Mouse (Mus musculus) Patski (cell line): ENCODE measurements around the gene Gm21988. TPM values are rescaled to one million over a fixed set of nuclear protein-coding genes. Genes with fewer than 3 reads are reported as not detected.

Experiments
- ATAC-seq: fragments of 100-300 bp; one replicate; pipeline ENCODE4 v1.8.0; 2021
- CTCF ChIA-PET: fragments of 350-600 bp; sonication (Branson Sonifier 250); formaldehyde crosslinking; loops from one replicate; lab custom pipeline; 2022; ENCODE audit warnings: inconsistent platforms; lab: Charles Lee
- POLR2A ChIA-PET: fragments of 350-600 bp; sonication (Branson Sonifier 250); formaldehyde crosslinking; loops from one replicate; lab custom pipeline; 2022; ENCODE audit warnings: antibody characterized with exemption, inconsistent platforms; lab: Charles Lee
- DNase-seq: peaks from one replicate; pipeline ENCODE4 v3.0.0-alpha.2; 2011; ENCODE audit warnings: low read depth, low spot score
- H3K27me3 ChIP-seq: fragments of 371-371 bp; one replicate; pipeline ENCODE4 v1.5.1; 2021
- CTCF ChIP-seq: fragments of 100-300 bp; IDR thresholded peaks from one replicate; pipeline ENCODE4 v1.5.1; 2021
- in situ Hi-C: fragments of 300-500 bp; cut with MboI; formaldehyde crosslinking; loops from 3 replicates; pipeline ENCODE4 v1.11.1; 2018; ENCODE audit warnings: low pct_unique_long_range_greater_than_20kb, mixed read lengths
- polyA plus RNA-seq: library from polyadenylated mRNA; unstranded; gene quantifications from one replicate; pipeline ENCODE4 v1.2.3, GENCODE M21; 2021

Gm21988 gene
- polyA plus RNA-seq, 1 experiment from 2014 or later: 4.3 TPM

DNA sequence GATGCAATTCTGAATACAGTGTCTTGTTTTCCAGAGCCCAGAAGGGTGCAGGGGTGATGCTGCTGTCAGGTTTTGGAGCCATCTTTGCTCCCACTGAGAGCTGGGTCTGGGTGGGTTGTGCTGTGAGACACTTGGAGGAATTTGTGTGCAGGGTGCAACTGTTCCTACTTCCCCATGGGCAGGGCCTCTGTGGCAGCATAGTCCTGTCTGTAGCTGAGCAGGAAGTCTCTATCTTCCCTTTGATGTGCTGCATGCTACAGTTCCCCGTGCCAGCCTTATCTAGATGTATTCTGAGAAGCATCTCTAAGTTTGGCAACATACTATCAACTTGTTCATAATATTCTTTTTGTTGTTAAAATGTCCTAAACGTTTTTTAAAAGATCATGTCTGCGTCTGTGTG, 25.6 kb upstream of the Gm21988 start:
- TF ChIP-seq CTCF: no peak
- DNase-seq (no peak), ATAC-seq (no peak)
- H3K27me3 ChIP-seq: peaks cover 38% of the 10 kb centered on the region
- CTCF ChIA-PET: no interaction called here
- POLR2A ChIA-PET: no interaction called here
- in situ Hi-C loops: no loop called here

DNA sequence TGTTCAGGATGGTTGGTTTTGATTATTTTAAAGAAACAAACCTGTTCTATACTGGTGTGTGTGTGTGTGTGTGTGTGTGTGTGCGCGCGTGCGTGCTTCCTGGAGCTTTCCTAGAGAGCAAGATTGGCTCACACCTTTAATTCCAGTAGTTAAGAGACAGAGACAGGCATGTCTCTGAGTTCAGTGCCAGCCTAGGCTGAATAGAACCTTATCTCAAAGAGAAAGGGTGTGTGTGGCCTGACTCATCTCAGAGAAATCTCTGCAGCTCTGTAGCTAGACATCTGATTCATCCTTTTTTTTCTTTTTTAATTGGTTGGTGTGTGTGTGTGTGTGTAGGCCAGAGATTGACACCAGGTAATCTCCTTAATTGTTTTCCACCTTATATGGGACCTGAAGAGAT, 19.4 kb upstream of the Gm21988 start:
- TF ChIP-seq CTCF: no peak
- in situ Hi-C loops: no loop called here
- H3K27me3 ChIP-seq: peaks cover 36% of the 10 kb centered on the region
- CTCF ChIA-PET: no interaction called here
- POLR2A ChIA-PET: no interaction called here
- DNase-seq (no peak), ATAC-seq (no peak)

DNA sequence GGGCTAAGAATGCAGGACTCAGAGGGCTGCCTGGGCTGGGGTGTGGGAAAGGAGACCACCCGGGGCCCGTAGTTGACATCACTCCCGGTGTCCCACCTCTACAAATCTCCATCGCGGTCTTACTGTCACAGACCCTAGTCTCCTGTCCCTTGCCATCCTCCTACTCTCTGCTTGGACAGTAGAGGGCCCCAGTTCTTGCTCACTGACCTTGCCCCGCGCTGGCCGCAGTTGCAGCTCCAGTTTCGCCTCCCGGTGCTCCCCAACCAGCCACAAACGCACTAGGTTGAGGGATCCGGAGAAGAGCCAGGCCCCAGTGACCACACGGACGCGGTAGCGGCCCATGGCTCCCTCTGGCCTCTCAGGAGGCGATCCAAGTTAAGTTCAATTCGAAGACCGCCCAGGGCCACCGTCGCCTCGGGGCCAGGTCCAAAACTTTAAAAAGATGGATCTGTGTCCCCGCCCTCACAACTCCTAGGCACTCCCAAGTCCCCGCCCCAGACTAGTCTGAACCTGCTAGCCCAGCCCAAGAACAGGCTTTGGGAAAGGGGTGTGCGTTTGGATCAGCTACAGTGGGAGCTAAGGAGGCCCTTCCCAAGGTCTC, 15.4 kb upstream of the Gm21988 start, which contains the start of gene Alox12:
Alox12 (minus strand) TSS at position 423 of the 601 bp plus-strand sequence.
- ATAC-seq: no peak
- peaks cover 53% of the 10 kb centered on the region for H3K27me3 ChIP-seq

DNA sequence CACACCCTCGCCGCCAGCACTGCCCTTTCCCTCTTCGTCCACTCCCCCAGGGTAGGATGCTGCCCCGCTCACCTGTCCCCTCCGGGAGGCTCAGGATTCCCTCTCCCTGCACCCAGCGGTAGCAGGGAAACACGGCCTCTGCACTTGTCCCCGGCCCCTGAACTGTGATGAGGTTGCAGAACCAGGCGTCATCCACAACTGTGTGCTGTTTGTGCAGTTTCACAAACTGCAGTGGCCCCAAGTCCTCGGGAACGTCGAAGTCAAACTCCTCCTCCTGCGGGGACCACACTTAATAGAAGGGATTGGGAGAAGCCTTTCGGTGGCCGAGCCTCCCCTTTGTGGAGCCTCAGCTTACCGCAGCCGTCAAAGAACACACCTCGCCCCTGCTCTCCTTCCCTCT, 14.7 kb upstream of the Gm21988 start:
- CTCF ChIA-PET: no interaction called here
- in situ Hi-C loops: loop anchor here (5.0 kb wide), 1 partner anchor 38 kb away; no protein-coding TSS in a partner anchor
- no peak for TF ChIP-seq CTCF
- H3K27me3 ChIP-seq: peaks cover 58% of the 10 kb centered on the region
- ATAC-seq (no peak), DNase-seq (no peak)
- POLR2A ChIA-PET: no interaction called here

More for the DNA sequence above, 15.4 kb upstream of the Gm21988 start, which contains the start of gene Alox12:
- POLR2A ChIA-PET: no interaction called here
- CTCF ChIA-PET: interaction anchor here (1.2 kb wide), 1 partner anchor 8 kb away, joined by 3 read pairs; no protein-coding TSS in a partner anchor
- no peak for DNase-seq
- TF ChIP-seq CTCF: no peak
- in situ Hi-C loops: loop anchor here (5.0 kb wide), 1 partner anchor 37 kb away; no protein-coding TSS in a partner anchor

DNA sequence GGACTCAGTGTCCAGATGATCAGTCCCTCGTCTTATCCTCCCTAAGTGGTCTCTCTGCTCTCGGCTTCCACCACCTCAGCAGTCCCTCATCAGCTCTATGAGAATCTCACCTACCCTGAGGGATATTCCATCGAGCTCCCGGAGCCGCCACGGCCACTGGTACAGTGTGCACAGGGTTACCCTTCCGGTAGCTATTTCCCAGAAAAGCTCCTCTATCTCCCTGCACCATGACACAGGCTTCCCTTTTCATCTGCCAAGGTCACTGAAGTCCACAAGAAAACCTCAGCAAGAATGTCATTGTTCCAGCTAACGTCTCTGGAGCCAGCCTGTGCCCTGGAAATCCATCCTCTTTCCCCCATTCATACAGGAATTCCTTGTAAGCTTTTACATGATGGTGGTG, 12.2 kb upstream of the Gm21988 start:
- ChIA-PET CTCF (interaction anchor here (1.1 to 1.3 kb wide), 3 partner anchors 10 to 79 kb away, joined by 3 to 4 read pairs (median 3); no protein-coding TSS in a partner anchor), POLR2A (no interaction called here)
- peaks cover 68% of the 10 kb centered on the region for H3K27me3 ChIP-seq
- ATAC-seq (no peak), DNase-seq (no peak)
- no peak for TF ChIP-seq CTCF
- in situ Hi-C loops: loop anchor here (5.0 kb wide), 1 partner anchor 40 kb away; no protein-coding TSS in a partner anchor

DNA sequence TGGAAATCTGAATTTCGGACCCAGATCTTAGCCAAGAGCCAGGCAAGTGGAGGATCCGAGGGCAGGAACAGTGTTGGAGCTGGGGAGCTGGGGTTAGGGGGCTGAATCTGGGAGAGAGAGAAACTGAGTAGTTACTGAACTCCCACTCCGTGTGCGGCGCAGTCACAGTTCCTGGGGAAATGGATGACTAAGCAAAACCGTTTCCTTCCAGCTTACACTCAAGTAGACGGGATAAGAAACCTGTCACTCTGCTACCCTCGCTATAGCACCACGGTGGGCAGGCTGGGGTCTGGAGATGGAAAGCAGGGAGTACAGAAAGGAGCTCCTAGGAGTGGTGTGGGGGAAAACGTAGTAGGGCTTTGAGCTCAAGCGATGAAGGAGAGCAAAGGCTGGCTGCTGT, 10.5 kb upstream of the Gm21988 start:
- ChIA-PET CTCF (no interaction called here), POLR2A (interaction anchor here (1.1 to 2.0 kb wide), 2 partner anchors 11 to 40 kb away, joined by 3 to 8 read pairs; partner anchors contain the start of genes Gm21988 and Rnasek)
- TF ChIP-seq CTCF: no peak
- ATAC-seq (no peak), DNase-seq (no peak)
- in situ Hi-C loops: loop anchor here (5.0 kb wide), 1 partner anchor 42 kb away; no protein-coding TSS in a partner anchor
- peaks cover 71% of the 10 kb centered on the region for H3K27me3 ChIP-seq

DNA sequence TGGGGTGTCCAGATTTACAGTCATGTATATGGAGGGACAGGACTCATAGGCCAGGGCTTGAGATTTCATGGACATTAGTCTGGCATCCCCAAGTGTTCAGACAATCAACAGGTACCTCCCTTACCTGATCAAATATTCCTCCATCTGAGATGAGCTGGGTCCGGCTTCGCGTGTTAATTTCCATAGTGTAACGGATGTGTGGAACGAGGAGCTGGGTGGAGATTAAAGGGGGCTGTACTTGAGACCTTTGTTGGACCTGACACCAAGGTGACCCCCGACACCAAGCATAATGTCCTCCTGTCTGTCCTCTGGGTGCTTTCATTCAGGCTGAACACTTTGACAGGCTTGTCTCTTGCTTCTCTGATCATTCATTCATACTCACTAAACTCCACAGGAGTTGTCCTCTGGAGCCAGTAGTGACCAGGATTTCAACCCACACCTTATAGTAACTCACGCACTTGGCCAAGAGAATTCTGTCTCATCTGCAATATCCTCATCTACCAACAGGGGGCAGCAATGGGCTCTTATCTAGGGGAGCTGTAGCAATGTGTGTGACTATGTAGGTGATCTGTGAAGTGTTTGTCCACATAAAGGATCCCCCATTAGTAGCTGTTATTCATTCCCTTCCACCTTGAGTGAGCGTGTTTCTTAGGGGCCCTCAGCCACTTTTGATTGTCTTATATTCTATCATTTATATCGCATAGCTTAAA, 7.7 kb upstream of the Gm21988 start:
- in situ Hi-C loops: no loop called here
- ATAC-seq (no peak), DNase-seq (no peak)
- TF ChIP-seq CTCF: peak; percentile 88
- POLR2A ChIA-PET: interaction anchor here (0.9 kb wide), 1 partner anchor 8 kb away, joined by 4 read pairs; no protein-coding TSS in a partner anchor
- CTCF ChIA-PET: interaction anchor here (0.7 to 1.0 kb wide), 4 partner anchors 8 to 45 kb away, joined by 3 to 5 read pairs (median 4); partner anchors contain the start of gene Alox12
- H3K27me3 ChIP-seq: peaks cover 58% of the 10 kb centered on the region

DNA sequence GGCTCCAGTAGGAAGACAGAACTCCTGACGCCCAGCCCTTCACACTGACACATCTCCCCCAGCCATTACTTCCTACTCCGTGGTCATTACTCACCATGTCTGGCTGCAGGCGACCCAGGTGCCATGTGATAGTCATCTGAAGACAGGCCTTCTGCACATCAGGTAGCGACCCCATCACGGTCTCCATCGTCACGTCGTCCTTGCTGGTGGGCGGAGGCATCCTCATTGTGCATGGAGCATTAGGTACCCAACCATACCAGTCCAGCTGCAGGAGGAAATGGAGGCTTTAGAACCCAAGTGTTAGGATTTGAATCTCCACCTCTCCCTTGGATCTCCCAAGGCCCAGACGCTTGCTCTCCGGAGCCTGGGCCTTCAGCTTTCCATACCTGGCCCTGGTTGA, 3.0 kb upstream of the Gm21988 start:
- ATAC-seq (no peak), DNase-seq (no peak)
- in situ Hi-C loops: no loop called here
- ChIA-PET CTCF (no interaction called here), POLR2A (no interaction called here)
- TF ChIP-seq CTCF: no peak
- peaks cover 25% of the 10 kb centered on the region for H3K27me3 ChIP-seq

DNA sequence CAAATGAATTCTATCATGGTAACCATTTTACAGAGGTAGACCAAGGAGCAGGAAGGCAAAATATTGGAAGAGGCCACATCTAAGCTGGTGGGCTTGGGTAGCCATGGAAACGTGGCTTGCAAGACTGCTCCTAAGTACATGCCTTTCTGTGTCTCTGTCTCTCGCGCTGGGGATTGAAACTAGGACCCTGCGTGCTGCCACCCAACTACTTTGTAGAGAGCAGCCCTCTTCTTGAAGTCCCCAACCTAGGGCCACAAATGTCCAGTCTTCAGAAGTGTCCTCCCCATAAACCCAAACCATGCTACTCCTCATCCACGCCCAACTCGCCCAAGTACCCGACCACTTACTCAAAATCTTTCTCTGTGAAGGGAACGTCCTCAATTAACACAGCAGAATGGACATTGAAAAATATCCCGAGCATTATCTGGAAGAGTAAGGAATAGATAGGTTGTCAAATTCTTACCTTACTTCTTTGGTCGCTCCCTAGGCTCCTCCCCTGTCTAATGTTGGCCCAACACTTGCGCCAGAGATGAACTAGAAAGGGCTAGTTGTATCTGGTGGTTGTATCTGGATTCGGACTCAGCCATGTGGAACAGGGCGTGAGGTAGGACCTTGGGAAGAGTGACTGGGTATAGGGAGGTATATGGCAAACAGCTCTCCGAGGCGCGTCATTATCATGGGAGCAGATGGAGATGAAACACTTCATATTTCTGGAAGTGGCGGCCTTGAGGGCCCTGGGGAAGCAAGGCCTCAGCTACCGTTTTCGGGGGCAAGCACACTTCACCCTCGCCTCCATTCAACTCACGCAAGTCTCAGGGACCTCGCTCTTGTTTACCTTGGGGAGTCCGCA, 814 bp downstream of the Gm21988 start:
- DNase-seq (no peak), ATAC-seq (no peak)
- TF ChIP-seq CTCF: no peak
- ChIA-PET CTCF (interaction anchor here (2.4 kb wide), 1 partner anchor 8 kb away, joined by 12 read pairs; the partner anchor contains the start of gene Bcl6b), POLR2A (interaction anchor here (1.1 to 2.0 kb wide), 5 partner anchors 8 to 19 kb away, joined by 4 to 8 read pairs (median 5); no protein-coding TSS in a partner anchor)
- in situ Hi-C loops: no loop called here
- H3K27me3 ChIP-seq: peaks cover 1% of the 10 kb centered on the region
